Mouse (Mus musculus) ES-CJ7 (cell line): ENCODE results near the gene Rai1.
A peak's percentile ranks its signal among the peaks of the same experiment; 100 is the strongest.

Source experiments
- DNase-seq: peaks from one replicate; pipeline ENCODE4 v3.0.0; 2011; ENCODE audit warnings: low read depth, low spot score

The Rai1 gene

GRCm38 (mm10) chr11:60219609-60220008 is 114.8 kb downstream of the Rai1 start:
- DNase-seq: no peak

- DNase-seq: peak; percentile 83
These were observed 115.5 kb downstream of the Rai1 start for GRCm38 (mm10) chr11:60220291-60220804.

DNA sequence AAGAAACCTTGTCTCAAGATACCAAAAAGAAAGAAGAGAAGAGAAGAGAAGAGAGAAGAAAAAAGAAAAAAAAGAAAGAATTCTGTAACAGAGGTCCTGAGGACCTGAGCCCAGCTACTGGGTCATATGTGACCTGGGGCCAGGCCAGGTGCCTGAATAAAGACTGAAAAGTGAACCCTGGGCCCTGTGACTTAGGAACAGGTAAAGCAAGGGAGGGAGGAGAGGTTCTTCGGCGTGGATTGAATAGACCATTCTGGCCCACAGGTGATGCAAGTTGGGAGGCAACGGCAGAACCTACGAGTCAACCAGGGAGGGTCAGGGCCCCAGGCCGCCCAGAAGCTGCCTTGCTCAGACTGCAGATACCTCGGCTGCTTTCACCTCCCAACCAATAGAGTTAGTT is 116.6 kb downstream of the Rai1 start:
- no peak for DNase-seq

DNA sequence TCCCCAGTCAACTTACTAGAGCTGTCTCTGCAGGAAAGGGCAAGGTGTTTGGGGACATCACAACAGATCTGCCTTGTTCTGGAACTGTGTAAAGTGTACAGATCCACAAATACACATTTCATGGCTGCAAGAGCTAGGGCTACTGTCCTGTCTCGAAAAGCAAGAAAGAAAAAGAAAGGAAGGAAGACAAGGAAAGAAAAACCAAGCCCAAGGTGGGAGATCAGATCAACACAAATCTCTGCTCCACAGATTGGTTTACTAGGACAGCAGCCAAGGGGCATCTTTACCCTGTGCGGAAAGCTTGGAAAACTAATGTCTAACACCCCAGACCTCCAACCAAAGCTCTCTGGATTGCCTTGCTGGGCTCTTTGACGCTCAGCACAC is 117.3 kb downstream of the Rai1 start:
- DNase-seq: no peak

- DNase-seq: peak; percentile 95
These were observed 117.8 kb downstream of the Rai1 start, which contains the start of gene Srebf1 for GRCm38 (mm10) chr11:60222469-60223236. Srebf1 (minus strand) TSS chr11:60222581.

DNA sequence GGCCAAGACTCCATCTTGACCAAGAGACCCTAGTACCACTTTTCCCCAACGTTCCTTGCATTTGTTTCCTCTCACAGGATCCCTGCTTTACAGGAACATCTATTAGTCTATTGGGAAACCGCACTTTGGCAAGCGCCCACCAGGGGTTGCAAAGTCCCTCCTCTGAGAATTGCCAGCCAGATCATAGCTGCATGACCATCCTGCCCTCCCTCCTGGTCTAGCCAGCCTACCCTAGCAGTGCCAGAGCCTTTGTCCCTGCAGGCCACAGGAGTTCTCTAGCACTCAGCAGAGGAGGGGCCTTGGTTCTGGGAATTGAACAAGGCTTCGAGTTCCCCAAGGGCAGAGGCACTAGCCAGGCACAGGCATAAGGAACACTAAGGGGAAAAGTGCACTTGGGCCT is 119.9 kb downstream of the Rai1 start:
- DNase-seq: no peak

GRCm38 (mm10) chr11:60225874-60226273 is 121.1 kb downstream of the Rai1 start:
- DNase-seq: no peak

DNA sequence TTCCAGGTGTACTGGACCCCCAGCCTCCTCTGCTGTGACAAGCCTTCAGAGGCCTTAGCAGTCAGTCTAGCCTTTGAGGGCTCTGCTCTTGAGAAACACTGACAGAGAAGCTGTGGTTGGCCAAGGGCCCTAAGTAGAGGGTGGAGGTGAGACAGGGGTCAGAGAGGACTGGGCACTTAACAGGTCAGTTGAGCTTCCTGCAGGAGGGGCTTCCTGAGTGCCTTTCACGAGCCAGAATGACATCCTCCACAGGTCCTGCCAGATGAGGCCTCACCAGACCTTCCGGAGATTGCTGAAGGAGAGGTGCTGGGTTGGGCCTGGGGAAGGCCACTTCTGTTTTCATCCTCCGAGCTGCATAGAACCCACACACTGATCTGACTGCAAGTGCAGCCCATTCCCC is 123.7 kb downstream of the Rai1 start:
- no peak for DNase-seq

GRCm38 (mm10) chr11:60229821-60230220 is 125.0 kb downstream of the Rai1 start:
- DNase-seq: no peak

DNA sequence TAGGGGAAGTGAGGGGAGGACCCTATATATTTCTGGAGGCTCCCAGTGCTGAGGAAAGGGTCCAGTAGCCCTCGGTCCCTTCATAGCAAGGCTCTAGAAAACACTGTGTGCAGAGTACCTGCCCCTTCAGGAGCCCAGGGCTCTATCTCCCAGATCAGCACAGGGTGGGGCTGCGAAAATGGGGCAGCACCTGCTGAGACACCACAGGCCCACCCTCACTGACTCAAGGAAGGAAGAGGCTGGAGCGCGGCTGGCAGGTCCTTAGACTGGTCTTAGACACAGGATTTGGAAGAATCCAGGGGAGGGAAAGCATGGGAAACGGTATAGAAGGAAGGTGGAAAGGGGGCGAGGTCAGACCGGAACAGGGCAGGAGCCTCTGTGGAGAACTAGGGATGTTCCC is 125.7 kb downstream of the Rai1 start:
- no peak for DNase-seq

DNA sequence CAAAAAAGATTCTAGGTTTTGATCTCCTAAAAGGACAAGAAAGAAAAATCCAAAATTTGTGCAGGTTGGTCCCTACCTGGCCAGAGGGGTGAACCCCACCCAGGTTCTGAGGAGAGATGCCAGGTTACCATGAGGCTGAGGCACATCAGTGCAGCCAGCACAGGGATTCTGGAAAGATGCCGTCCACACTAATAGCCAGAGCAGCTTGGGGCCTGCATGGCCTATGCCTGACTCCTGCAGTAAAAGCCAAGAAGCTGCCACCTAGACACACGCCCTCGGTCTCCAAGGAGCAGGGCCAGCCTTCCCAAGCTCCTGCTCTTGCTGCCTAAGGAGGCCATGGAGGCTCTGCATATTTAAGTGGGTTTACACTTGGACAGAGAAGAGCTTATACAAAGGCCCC is 126.5 kb downstream of the Rai1 start:
- no peak for DNase-seq

DNA sequence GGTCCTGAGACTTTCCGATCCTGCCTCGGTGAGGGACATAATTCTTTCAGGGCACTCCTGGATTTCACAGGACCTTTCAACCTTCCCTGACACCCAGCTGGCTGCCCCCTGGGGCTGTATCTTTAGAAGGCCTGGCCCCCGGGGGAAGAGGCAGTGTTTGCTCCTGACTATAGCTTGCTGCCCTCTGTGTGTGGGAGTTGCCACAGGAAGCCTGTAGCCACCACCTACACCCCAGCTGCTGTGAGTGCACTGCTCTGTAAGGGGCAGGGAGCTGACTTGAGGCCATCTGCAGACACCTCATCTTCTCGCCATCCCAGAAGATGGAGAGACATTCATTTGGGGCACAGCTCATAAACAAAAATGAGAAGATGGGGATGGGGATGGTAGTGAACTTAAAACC is 127.1 kb downstream of the Rai1 start:
- no peak for DNase-seq

DNA sequence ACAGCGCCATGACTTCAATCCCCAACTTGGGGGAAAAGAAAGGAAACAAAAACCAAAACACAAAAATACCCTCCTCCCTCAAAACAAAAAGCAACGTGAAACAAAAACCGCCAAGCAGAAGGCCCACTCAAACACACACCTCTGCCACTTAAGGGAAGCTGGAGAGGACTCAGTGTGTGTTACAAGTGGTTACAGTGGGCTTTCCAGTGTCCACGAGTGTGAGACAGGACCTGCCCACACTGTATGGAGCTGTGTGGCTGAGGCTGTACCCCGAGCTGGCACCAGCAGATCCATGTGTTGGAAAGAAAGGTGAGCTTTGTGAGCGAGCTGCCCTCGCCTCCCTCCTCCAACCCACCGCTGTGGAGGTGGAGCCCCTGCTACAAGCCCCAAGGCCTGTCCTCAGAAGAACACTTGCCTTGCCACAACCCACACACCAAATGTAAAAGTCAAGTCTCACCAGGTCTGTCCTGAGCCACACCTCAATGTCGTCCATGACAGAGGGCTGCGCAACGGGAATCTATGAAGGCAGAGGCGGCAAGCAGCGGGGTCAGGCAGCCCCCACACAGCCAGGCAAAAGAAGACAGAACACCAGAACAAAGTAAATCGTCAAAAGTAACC is 127.7 kb downstream of the Rai1 start:
- DNase-seq: no peak

DNA sequence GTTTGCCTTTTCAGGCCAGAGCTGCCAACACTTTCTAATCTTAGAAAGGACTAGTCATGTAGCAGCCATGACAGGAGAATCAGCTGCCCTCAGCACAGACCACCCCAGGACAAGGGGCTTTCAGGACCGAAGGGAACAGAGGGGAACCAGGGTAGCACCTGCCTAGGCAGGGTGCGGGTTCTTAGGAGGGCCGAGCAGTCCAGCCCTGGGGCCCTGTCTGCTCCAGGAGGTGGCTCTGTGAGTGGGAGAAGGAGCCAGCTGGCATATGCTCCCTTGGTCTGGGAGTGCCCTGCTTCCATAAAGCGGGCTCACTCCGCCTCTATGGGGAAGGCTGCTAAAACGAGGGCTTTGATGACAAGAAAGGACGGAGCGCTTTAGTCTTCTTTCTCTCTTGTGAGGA is 128.4 kb downstream of the Rai1 start:
- no peak for DNase-seq

DNA sequence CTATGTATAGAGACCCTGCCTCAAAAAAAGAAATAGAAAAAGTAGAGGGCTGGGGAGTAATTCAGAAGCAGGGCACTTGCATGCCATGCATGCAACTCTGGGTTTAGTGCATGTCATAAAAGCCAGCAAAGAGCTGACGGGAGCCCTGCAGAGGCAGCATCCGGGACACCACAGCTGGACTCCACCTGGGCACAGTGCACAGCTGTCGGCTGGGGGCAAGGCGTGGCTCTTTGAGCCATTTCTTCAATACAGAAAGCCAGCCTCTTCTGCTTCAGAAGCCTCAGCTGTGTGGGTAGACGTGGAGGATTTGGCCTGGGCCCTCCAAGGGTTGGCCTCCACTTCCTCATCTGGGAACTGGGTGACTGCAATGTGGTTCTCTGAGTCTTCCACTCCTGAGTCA is 130.5 kb downstream of the Rai1 start:
- no peak for DNase-seq

DNA sequence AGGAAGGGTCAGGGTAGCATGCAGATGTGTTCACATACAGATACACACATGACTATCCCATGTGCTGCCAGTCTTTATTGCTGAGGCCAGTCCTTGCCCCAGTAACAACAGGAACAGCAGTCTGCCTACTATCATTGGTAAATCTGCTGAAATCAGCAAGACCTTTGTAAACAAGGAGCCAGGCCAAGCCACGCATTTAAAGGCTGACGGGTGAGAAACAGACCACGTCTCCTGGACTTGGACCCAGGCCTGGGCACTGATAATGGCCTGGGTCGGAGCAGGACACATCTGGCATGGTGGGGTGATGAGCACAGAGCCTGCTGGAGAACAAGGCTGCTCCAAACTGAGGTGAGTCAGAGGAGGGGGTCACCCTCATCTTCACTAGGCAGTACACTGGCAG is 135.7 kb downstream of the Rai1 start:
- no peak for DNase-seq

GRCm38 (mm10) chr11:60244503-60245143 is 139.8 kb downstream of the Rai1 start:
- DNase-seq: no peak

- DNase-seq: no peak
These were observed 141.3 kb downstream of the Rai1 start for GRCm38 (mm10) chr11:60246077-60246476.

DNA sequence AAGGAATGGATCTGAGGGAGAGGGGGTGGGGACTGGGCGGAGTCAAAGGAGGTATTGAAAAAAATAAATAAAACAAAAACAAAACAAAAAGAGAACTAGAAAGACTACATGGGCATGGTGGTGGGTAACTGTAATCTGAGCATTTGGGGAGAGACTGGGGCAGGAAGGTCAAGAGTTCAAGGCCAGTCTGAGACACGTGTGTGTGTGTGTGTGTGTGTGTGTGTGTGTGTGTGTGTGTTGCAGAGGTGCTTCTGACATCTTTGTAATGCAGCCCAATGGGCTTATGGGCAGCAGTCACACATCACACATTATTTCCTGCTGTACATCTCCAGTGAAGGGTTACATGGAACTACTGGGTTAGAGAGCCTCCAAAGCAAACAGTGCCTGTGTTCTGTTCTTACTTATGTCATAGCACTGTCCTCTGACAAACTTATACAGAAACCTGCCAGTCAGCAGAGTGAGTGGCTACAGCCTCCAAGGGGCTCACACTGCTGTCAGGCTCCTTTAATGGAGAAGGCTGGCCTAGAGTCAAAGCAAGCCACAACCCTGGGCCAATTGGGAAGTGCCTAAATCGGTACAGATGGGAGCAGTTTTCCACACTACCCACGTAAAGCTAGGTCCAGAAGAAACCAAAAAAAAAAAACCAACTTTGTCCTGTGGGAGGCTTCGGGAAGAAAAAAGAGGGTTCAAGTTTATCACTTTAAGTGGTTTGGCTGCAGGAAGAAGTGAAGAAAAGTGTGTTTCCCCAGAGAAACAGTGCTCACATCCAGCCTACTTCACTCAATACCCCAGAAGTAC is 143.1 kb downstream of the Rai1 start:
- DNase-seq: no peak
